Mouse (Mus musculus) lung, embryonic 14.5 days (tissue): ENCODE results near the gene Itga8. TPM values are rescaled to one million over a fixed set of nuclear protein-coding genes. Genes with fewer than 3 reads are reported as not detected.

Source experiments
- ATAC-seq: fragments of 200-750 bp; cut with Nextera tagmentation; 2 replicates; pipeline ENCODE4 v1.8.0; 2017; ENCODE audit warnings: mild to moderate bottlenecking, moderate TSS enrichment, moderate library complexity; ENCODE audit not compliant: insufficient read depth
- DNase-seq: peaks from one replicate; pipeline ENCODE4 v3.0.0-alpha.2; 2015
- H3K27ac ChIP-seq: fragments of 300-500 bp; sonication (generic); 2 replicates; pipeline ENCODE4 v1.5.1; 2014; ENCODE audit warnings: low read depth, mild to moderate bottlenecking, moderate library complexity
- H3K27me3 ChIP-seq: fragments of 300-500 bp; sonication (generic); 2 replicates; pipeline ENCODE4 v1.6.1; 2014; ENCODE audit warnings: low read length, control low read depth; ENCODE audit not compliant: insufficient read depth
- H3K36me3 ChIP-seq: fragments of 300-500 bp; sonication (generic); 2 replicates; pipeline ENCODE4 v1.6.1; 2014; ENCODE audit warnings: control low read depth; ENCODE audit not compliant: insufficient read depth
- H3K4me1 ChIP-seq: fragments of 300-500 bp; sonication (generic); 2 replicates; pipeline ENCODE4 v1.6.1; 2014; ENCODE audit warnings: antibody characterized with exemption, control low read depth; ENCODE audit not compliant: insufficient read depth
- H3K4me2 ChIP-seq: fragments of 300-500 bp; sonication (generic); 2 replicates; pipeline ENCODE4 v1.6.1; 2014; ENCODE audit warnings: mild to moderate bottlenecking
- H3K4me3 ChIP-seq: fragments of 300-500 bp; sonication (generic); 2 replicates; pipeline ENCODE4 v1.5.1; 2014; ENCODE audit warnings: low read depth, low read length
- H3K9ac ChIP-seq: fragments of 300-500 bp; sonication (generic); 2 replicates; pipeline ENCODE4 v1.6.1; 2014
- H3K9me3 ChIP-seq: fragments of 300-500 bp; sonication (generic); 2 replicates; pipeline ENCODE4 v1.6.1; 2016; ENCODE audit warnings: low read depth, low read length, control low read depth
- CTCF ChIP-seq: IDR thresholded peaks from 2 replicates; pipeline ENCODE4 v1.5.1; 2016; ENCODE audit warnings: antibody characterized with exemption, low read depth
- WGBS: fragments of 180-500 bp; shearing (Covaris S2); extraction: QIAGEN DNeasy Blood & Tissue Kit; methylation state at CpG from one replicate; pipeline ENCODE4 v1.1.7; 2014; 5-methylcytosine and 5-hydroxymethylcytosine counted together
- polyA plus RNA-seq: library from polyadenylated mRNA; unstranded; fragments of >200 nt; fragmentation: Nextera tagmentation; extraction: Ambion mirVana; gene quantifications from 2 replicates; pipeline ENCODE4 v1.2.1, GENCODE M21; 2014

Gene Itga8
- polyA plus RNA-seq, 1 experiment from 2014 or later = 42.6 TPM

DNA sequence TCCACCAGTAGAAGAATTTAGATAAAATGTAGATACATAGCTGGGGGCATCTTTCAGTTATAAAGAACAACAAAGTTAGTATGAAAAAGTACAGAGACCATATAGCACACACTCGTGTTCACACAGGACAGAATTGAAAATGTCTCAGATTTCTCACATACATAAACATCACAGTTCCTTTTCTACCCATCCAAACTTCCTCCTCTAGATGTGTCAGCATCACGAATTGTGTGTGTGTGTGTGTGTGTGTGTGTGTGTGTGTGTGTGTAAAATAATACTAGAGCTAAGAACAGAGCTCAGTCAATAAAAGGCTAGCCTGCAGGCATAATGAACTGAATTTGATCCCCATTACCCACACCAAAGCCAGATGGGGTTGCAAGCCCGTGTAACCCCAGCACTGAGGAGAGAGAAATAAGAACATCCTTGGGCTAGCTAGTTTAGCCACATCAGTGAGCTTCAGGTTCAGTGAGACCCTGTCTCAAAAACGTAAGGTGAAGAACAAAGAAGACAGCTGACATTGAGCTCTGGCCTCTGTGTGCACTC, 22.6 kb downstream of the Itga8 start:
- DNase-seq = no peak
- H3K9me3 ChIP-seq = no peaks in the 10 kb centered on the region
- 48% methylated on average over 4 of the region's 4 CpGs for WGBS
- H3K4me2 ChIP-seq = no peak overlapping the region
- H3K27me3 ChIP-seq = no peaks in the 10 kb centered on the region
- H3K36me3 ChIP-seq = no peaks in the 10 kb centered on the region
- TF ChIP-seq CTCF = no peak
- H3K9ac ChIP-seq = no peak overlapping the region
- no peak overlapping the region for H3K4me3 ChIP-seq
- no peak for ATAC-seq
- H3K27ac ChIP-seq = no peak overlapping the region
- no peaks in the 10 kb centered on the region for H3K4me1 ChIP-seq

DNA sequence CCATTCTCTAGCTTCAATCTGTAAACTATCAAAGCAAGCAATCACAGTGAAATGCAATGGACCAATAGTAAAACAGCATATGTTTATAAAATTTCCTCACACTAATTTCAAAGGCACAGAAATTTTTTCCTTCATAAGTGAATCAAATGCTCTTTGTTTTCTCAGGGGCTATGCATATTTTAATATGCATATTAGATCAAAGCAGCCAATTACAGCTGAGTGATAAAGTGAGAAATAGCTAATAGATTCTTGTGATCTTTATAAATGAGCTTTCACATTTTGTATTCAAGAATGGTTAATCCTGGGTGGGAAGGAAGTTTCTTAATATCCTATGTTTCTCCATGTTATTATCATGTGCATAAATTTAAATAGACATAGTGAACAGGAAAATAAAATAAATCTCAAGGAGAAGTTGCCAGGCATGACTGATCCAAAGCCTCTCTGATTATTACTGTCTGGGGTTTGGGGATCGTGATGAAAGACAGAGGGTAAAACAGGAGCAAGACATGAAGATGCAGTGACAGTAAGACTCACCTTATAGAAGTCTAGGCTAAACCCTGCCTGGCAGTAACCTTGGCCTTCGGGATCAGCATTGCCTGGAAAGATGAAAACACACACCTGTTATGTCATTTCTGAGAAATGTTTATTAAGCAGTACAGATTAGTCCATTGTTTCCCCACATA, 44.9 kb downstream of the Itga8 start:
- H3K9ac ChIP-seq = no peak overlapping the region
- no peak for TF ChIP-seq CTCF
- peaks cover 20% of the 10 kb centered on the region; the same call in 1 of the 2 replicates for H3K36me3 ChIP-seq
- H3K4me1 ChIP-seq = no peaks in the 10 kb centered on the region
- 78% methylated on average over 2 of the region's 2 CpGs for WGBS
- H3K27me3 ChIP-seq = no peaks in the 10 kb centered on the region
- no peak overlapping the region for H3K27ac ChIP-seq
- no peaks in the 10 kb centered on the region for H3K9me3 ChIP-seq
- ATAC-seq (no peak), DNase-seq (no peak)
- H3K4me2 ChIP-seq = no peak overlapping the region
- no peak overlapping the region for H3K4me3 ChIP-seq

DNA sequence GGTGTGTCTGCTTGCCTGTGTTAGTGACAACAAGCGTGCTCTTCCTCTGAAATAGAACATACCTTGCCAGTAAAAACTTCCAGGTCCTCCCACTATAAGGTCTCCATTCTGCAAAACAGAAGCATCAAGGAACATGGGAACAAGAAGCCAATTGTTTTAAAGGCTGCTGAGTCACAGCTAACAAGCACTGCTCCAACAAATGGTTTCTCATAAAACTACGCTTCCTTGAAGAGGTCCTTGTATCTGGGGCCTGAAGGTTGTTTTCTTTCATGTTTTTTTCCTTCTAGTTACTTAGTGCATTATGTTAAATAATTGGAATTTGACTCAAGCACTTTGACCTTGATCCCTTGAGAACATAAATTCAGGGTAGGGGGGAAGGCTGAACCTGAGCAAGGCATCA, 45.8 kb downstream of the Itga8 start:
- no peak overlapping the region for H3K4me3 ChIP-seq
- TF ChIP-seq CTCF = no peak
- H3K36me3 ChIP-seq = peaks cover 16% of the 10 kb centered on the region; the same call in 1 of the 2 replicates
- no peak overlapping the region for H3K27ac ChIP-seq
- H3K9me3 ChIP-seq = no peaks in the 10 kb centered on the region
- no peaks in the 10 kb centered on the region for H3K27me3 ChIP-seq
- no peak overlapping the region for H3K9ac ChIP-seq
- no peaks in the 10 kb centered on the region for H3K4me1 ChIP-seq
- 68% methylated on average over 2 of the region's 2 CpGs for WGBS
- DNase-seq (no peak), ATAC-seq (no peak)
- no peak overlapping the region for H3K4me2 ChIP-seq

DNA sequence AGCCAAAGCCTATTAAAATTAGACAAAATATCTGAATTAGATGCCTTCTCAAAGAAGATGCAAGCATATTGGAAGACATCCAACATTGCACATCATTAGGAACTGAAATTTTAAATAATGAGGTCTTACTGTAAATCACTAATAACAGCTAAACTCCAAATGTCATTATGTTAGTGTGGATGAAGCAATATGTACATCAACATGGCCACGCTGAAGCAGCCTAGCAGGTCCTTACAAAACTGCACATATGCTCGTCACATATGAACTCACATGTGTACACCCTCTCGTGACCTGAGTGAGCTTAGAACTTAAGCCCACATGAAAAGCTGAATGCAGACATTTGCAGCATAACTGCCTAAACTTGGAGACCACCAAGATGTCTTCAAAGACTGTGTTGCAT, 66.4 kb downstream of the Itga8 start:
- H3K36me3 ChIP-seq = no peaks in the 10 kb centered on the region
- H3K27me3 ChIP-seq = no peaks in the 10 kb centered on the region
- no peaks in the 10 kb centered on the region for H3K9me3 ChIP-seq
- DNase-seq = peak; percentile 81
- H3K4me3 ChIP-seq = no peak overlapping the region
- peaks cover 3% of the 10 kb centered on the region; the same call in 1 of the 2 replicates for H3K4me1 ChIP-seq
- no peak overlapping the region for H3K4me2 ChIP-seq
- ATAC-seq = peak; percentile 60; the same call in 1 of the 2 replicates
- no peak overlapping the region for H3K9ac ChIP-seq
- 53% methylated on average over 3 of the region's 3 CpGs for WGBS
- no peak overlapping the region for H3K27ac ChIP-seq
- TF ChIP-seq CTCF = no peak

DNA sequence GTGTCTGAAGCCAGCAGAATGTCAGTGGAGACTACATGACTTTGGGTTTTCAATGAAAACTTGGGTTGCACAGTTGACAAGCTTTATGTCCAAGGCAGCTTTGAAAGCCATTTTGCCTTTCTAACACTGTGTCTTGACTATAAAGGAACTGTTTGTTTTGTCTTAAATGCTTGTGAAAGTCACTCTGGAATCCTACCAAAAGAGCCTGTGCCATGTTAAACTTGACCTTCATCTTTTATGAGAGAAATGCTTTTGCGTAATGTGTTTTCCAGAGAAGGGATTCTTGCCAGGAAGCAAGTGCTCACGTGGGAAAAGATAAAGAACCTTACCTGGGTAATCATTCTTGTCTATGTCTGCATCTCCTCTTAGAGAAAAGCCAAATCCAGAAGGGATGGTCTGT, 72.0 kb downstream of the Itga8 start:
- Histone ChIP-seq H3K4me2 (no peak overlapping the region), H3K9me3 (no peaks in the 10 kb centered on the region), H3K4me3 (no peak overlapping the region), H3K27me3 (no peaks in the 10 kb centered on the region), H3K9ac (no peak overlapping the region), H3K4me1 (no peaks in the 10 kb centered on the region), H3K36me3 (no peaks in the 10 kb centered on the region), H3K27ac (no peak overlapping the region)
- no peak for TF ChIP-seq CTCF
- ATAC-seq (no peak), DNase-seq (no peak)
- WGBS = 66% methylated on average over 2 of the region's 2 CpGs

DNA sequence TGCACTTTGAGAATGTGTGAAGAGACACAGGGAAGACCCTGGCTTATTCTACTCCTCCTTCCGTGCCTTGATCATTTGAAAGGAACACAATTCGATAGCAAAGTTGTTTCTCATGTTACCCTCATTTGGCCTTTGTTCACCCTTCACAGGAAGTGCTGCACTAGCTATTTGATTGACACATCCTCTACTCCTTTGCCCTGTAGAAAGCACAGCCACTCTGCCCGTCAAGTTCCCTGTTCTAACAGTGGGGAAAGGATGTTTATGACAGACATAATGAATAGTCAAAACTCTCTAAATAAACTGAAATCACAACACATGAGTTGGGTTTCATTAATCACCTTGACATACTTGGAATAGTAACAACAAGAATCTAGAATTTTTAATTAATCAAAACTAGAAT, 73.4 kb downstream of the Itga8 start:
- Histone ChIP-seq H3K4me1 (no peaks in the 10 kb centered on the region), H3K36me3 (no peaks in the 10 kb centered on the region), H3K27me3 (no peaks in the 10 kb centered on the region), H3K4me2 (no peak overlapping the region), H3K9ac (no peak overlapping the region), H3K9me3 (no peaks in the 10 kb centered on the region), H3K4me3 (no peak overlapping the region), H3K27ac (no peak overlapping the region)
- TF ChIP-seq CTCF = no peak
- WGBS = 57% methylated on average over 3 of the region's 3 CpGs
- DNase-seq (peak; percentile 18), ATAC-seq (peak; percentile 41; the same call in 1 of the 2 replicates)

DNA sequence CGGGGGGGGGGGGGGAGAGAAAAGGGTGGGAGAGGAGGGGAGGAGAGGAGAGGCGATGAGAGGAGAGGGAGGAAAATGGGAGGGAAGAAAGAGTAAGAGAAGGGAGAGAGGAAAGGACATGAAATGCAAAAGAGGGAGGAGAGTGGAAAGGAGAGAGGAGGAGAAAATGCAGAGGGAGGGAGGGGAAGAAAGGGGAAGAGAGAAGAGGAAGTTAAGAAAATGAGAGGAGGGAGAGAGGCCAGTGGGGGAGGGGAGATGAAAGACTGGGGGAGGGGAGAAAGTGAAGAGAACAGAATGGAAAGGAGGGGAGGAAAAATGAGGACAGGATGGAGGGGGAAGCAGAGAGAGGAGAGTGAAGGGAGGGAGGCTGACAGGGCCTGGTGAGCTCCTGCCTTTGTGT, 74.5 kb downstream of the Itga8 start:
- DNase-seq (no peak), ATAC-seq (no peak)
- Histone ChIP-seq H3K27ac (no peak overlapping the region), H3K4me1 (0 out of 2 replicates have a peak, but pooled peaks cover 3% of the 10 kb centered on the region), H3K4me3 (no peak overlapping the region), H3K36me3 (no peaks in the 10 kb centered on the region), H3K4me2 (no peak overlapping the region), H3K27me3 (no peaks in the 10 kb centered on the region), H3K9me3 (no peaks in the 10 kb centered on the region), H3K9ac (no peak overlapping the region)
- no peak for TF ChIP-seq CTCF
- 44% methylated on average over 2 of the region's 2 CpGs for WGBS
